Mouse (Mus musculus): Measurements from ENCODE around the gene Cirbp. TPM values are rescaled to one million over a fixed set of nuclear protein-coding genes. Genes with fewer than 3 reads are reported as not detected.
"Not testable (repeated sequence)": the region's sequence is repeated elsewhere in the genome, so short reads cannot be mapped to it uniquely, and the experiment has no call there.

Gene Cirbp
- polyA plus RNA-seq, 1 experiment, result 30.9 TPM

GRCm38 (mm10) chr10:80200485-80200884 is 34.7 kb downstream of the Cirbp start:
- H3K36me3 ChIP-seq (ENCODE audit: control insufficient read depth, insufficient read depth), result no peaks in the 10 kb centered on the region
- no peak overlapping the region for H3ac ChIP-seq (ENCODE audit: control insufficient read depth, insufficient read length, low read depth)
- H3K4me3 ChIP-seq (ENCODE audit: insufficient read depth, poor library complexity, severe bottlenecking), result no peak overlapping the region
- H3K27me3 ChIP-seq (ENCODE audit: control insufficient read depth, insufficient read depth, insufficient read length), result peaks cover 4% of the 10 kb centered on the region
- TF ChIP-seq MYOG (IDR thresholded peaks at IDR 0.05; ENCODE audit: control insufficient read depth, extremely low read depth, insufficient read length) (no peak), MAX (IDR thresholded peaks at IDR 0.05) (no peak), FOSL1 (IDR thresholded peaks at IDR 0.05; ENCODE audit: insufficient read depth, low read length, poor library complexity, severe bottlenecking) (no peak), CTCF (IDR thresholded peaks at IDR 0.05; ENCODE audit: control insufficient read depth, insufficient read depth, insufficient read length) (no peak), USF1 (IDR thresholded peaks at IDR 0.05; ENCODE audit: low read depth) (no peak), MYOD1 (IDR thresholded peaks at IDR 0.05; ENCODE audit: control insufficient read depth, insufficient read length, low read depth) (no peak), CEBPB (IDR thresholded peaks at IDR 0.05; ENCODE audit: low read depth) (no peak)
- H3K79me2 ChIP-seq (ENCODE audit: control insufficient read depth, insufficient read depth), result no peaks in the 10 kb centered on the region
- no peaks in the 10 kb centered on the region for H3K79me3 ChIP-seq (ENCODE audit: low read depth)

GRCm38 (mm10) chr10:80204055-80204454 is 38.3 kb downstream of the Cirbp start:
- Histone ChIP-seq H3ac (ENCODE audit: control insufficient read depth, insufficient read length, low read depth) (no peak overlapping the region), H3K27me3 (ENCODE audit: control insufficient read depth, insufficient read depth, insufficient read length) (peaks cover 8% of the 10 kb centered on the region), H3K79me3 (ENCODE audit: low read depth) (no peaks in the 10 kb centered on the region), H3K79me2 (ENCODE audit: control insufficient read depth, insufficient read depth) (no peaks in the 10 kb centered on the region), H3K4me3 (ENCODE audit: insufficient read depth, poor library complexity, severe bottlenecking) (no peak overlapping the region), H3K36me3 (ENCODE audit: control insufficient read depth, insufficient read depth) (no peaks in the 10 kb centered on the region)
- TF ChIP-seq FOSL1 (IDR thresholded peaks at IDR 0.05; ENCODE audit: insufficient read depth, low read length, poor library complexity, severe bottlenecking) (no peak), MYOD1 (IDR thresholded peaks at IDR 0.05; ENCODE audit: control insufficient read depth, insufficient read length, low read depth) (no peak), CEBPB (IDR thresholded peaks at IDR 0.05; ENCODE audit: low read depth) (no peak)

- TF ChIP-seq MAX (IDR thresholded peaks at IDR 0.05) (no peak), CEBPB (IDR thresholded peaks at IDR 0.05; ENCODE audit: low read depth) (no peak), MYOD1 (IDR thresholded peaks at IDR 0.05; ENCODE audit: control insufficient read depth, insufficient read length, low read depth) (no peak), MYOG (IDR thresholded peaks at IDR 0.05; ENCODE audit: control insufficient read depth, extremely low read depth, insufficient read length) (no peak), CTCF (IDR thresholded peaks at IDR 0.05; ENCODE audit: control insufficient read depth, insufficient read depth, insufficient read length) (no peak), USF1 (IDR thresholded peaks at IDR 0.05; ENCODE audit: low read depth) (no peak)
- Histone ChIP-seq H3ac (ENCODE audit: control insufficient read depth, insufficient read length, low read depth) (no peak overlapping the region), H3K79me2 (ENCODE audit: control insufficient read depth, insufficient read depth) (no peaks in the 10 kb centered on the region), H3K36me3 (ENCODE audit: control insufficient read depth, insufficient read depth) (no peaks in the 10 kb centered on the region), H3K79me3 (ENCODE audit: low read depth) (no peaks in the 10 kb centered on the region), H3K27me3 (ENCODE audit: control insufficient read depth, insufficient read depth, insufficient read length) (peaks cover 8% of the 10 kb centered on the region), H3K4me3 (ENCODE audit: insufficient read depth, poor library complexity, severe bottlenecking) (no peak overlapping the region)
Measured at GRCm38 (mm10) chr10:80207201-80207600, 41.4 kb downstream of the Cirbp start.

GRCm38 (mm10) chr10:80207676-80208075 is 41.9 kb downstream of the Cirbp start:
- H3K79me2 ChIP-seq (ENCODE audit: control insufficient read depth, insufficient read depth), result no peaks in the 10 kb centered on the region
- peaks cover 8% of the 10 kb centered on the region for H3K27me3 ChIP-seq (ENCODE audit: control insufficient read depth, insufficient read depth, insufficient read length)
- H3K36me3 ChIP-seq (ENCODE audit: control insufficient read depth, insufficient read depth), result no peaks in the 10 kb centered on the region
- no peaks in the 10 kb centered on the region for H3K79me3 ChIP-seq (ENCODE audit: low read depth)
- TF ChIP-seq CEBPB (IDR thresholded peaks at IDR 0.05; ENCODE audit: low read depth) (no peak), MAX (IDR thresholded peaks at IDR 0.05) (no peak), FOSL1 (IDR thresholded peaks at IDR 0.05; ENCODE audit: insufficient read depth, low read length, poor library complexity, severe bottlenecking) (no peak), USF1 (IDR thresholded peaks at IDR 0.05; ENCODE audit: low read depth) (no peak), MYOG (IDR thresholded peaks at IDR 0.05; ENCODE audit: control insufficient read depth, extremely low read depth, insufficient read length) (no peak), CTCF (IDR thresholded peaks at IDR 0.05; ENCODE audit: control insufficient read depth, insufficient read depth, insufficient read length) (no peak), MYOD1 (IDR thresholded peaks at IDR 0.05; ENCODE audit: control insufficient read depth, insufficient read length, low read depth) (no peak)
- no peak overlapping the region for H3ac ChIP-seq (ENCODE audit: control insufficient read depth, insufficient read length, low read depth)
- H3K4me3 ChIP-seq (ENCODE audit: insufficient read depth, poor library complexity, severe bottlenecking), result no peak overlapping the region

GRCm38 (mm10) chr10:80208248-80208647 is 42.5 kb downstream of the Cirbp start:
- H3ac ChIP-seq (ENCODE audit: control insufficient read depth, insufficient read length, low read depth), result no peak overlapping the region
- H3K4me3 ChIP-seq (ENCODE audit: insufficient read depth, poor library complexity, severe bottlenecking), result no peak overlapping the region
- H3K36me3 ChIP-seq (ENCODE audit: control insufficient read depth, insufficient read depth), result no peaks in the 10 kb centered on the region
- H3K79me2 ChIP-seq (ENCODE audit: control insufficient read depth, insufficient read depth), result no peaks in the 10 kb centered on the region
- no peaks in the 10 kb centered on the region for H3K79me3 ChIP-seq (ENCODE audit: low read depth)
- no peak for TF ChIP-seq USF1 (IDR thresholded peaks at IDR 0.05; ENCODE audit: low read depth)
- no peak for TF ChIP-seq CEBPB (IDR thresholded peaks at IDR 0.05; ENCODE audit: low read depth)
- TF ChIP-seq MAX (IDR thresholded peaks at IDR 0.05), result no peak
- no peak for TF ChIP-seq MYOD1 (IDR thresholded peaks at IDR 0.05; ENCODE audit: control insufficient read depth, insufficient read length, low read depth)
- no peak for TF ChIP-seq CTCF (IDR thresholded peaks at IDR 0.05; ENCODE audit: control insufficient read depth, insufficient read depth, insufficient read length)
- no peak for TF ChIP-seq FOSL1 (IDR thresholded peaks at IDR 0.05; ENCODE audit: insufficient read depth, low read length, poor library complexity, severe bottlenecking)
- no peak for TF ChIP-seq MYOG (IDR thresholded peaks at IDR 0.05; ENCODE audit: control insufficient read depth, extremely low read depth, insufficient read length)
- H3K27me3 ChIP-seq (ENCODE audit: control insufficient read depth, insufficient read depth, insufficient read length), result peaks cover 8% of the 10 kb centered on the region

GRCm38 (mm10) chr10:80208841-80209371 is 43.1 kb downstream of the Cirbp start:
- TF ChIP-seq CTCF (IDR thresholded peaks at IDR 0.05; ENCODE audit: control insufficient read depth, insufficient read depth, insufficient read length) (no peak), FOSL1 (IDR thresholded peaks at IDR 0.05; ENCODE audit: insufficient read depth, low read length, poor library complexity, severe bottlenecking) (no peak), MAX (IDR thresholded peaks at IDR 0.05) (no peak), MYOD1 (IDR thresholded peaks at IDR 0.05; ENCODE audit: control insufficient read depth, insufficient read length, low read depth) (no peak), USF1 (IDR thresholded peaks at IDR 0.05; ENCODE audit: low read depth) (no peak), CEBPB (IDR thresholded peaks at IDR 0.05; ENCODE audit: low read depth) (no peak), MYOG (IDR thresholded peaks at IDR 0.05; ENCODE audit: control insufficient read depth, extremely low read depth, insufficient read length) (no peak)
- H3K4me3 ChIP-seq (ENCODE audit: insufficient read depth, poor library complexity, severe bottlenecking), result no peak overlapping the region

GRCm38 (mm10) chr10:80211547-80212103 is 45.8 kb downstream of the Cirbp start:
- H3K79me2 ChIP-seq (ENCODE audit: control insufficient read depth, insufficient read depth); H3ac ChIP-seq (ENCODE audit: control insufficient read depth, insufficient read length, low read depth); H3K4me3 ChIP-seq (ENCODE audit: insufficient read depth, poor library complexity, severe bottlenecking); H3K27me3 ChIP-seq (ENCODE audit: control insufficient read depth, insufficient read depth, insufficient read length); H3K36me3 ChIP-seq (ENCODE audit: control insufficient read depth, insufficient read depth); H3K79me3 ChIP-seq (ENCODE audit: low read depth): not testable (repeated sequence)

More at GRCm38 (mm10) chr10:80208841-80209371, 43.1 kb downstream of the Cirbp start:
- no peaks in the 10 kb centered on the region for H3K79me3 ChIP-seq (ENCODE audit: low read depth)
- H3ac ChIP-seq (ENCODE audit: control insufficient read depth, insufficient read length, low read depth), result no peak overlapping the region
- no peaks in the 10 kb centered on the region for H3K36me3 ChIP-seq (ENCODE audit: control insufficient read depth, insufficient read depth)
- H3K27me3 ChIP-seq (ENCODE audit: control insufficient read depth, insufficient read depth, insufficient read length), result peaks cover 8% of the 10 kb centered on the region
- no peaks in the 10 kb centered on the region for H3K79me2 ChIP-seq (ENCODE audit: control insufficient read depth, insufficient read depth)
